Mouse (Mus musculus): Measurements from ENCODE around the gene Nasp. TPM values are rescaled to one million over a fixed set of nuclear protein-coding genes. Genes with fewer than 3 reads are reported as not detected.
A peak's percentile ranks its signal among the peaks of the same experiment; 100 is the strongest.
"Not testable (repeated sequence)": the region's sequence is repeated elsewhere in the genome, so short reads cannot be mapped to it uniquely, and the experiment has no call there.

Gene Nasp
- polyA plus RNA-seq, 1 experiment from 2014 or later = 256 TPM

DNA sequence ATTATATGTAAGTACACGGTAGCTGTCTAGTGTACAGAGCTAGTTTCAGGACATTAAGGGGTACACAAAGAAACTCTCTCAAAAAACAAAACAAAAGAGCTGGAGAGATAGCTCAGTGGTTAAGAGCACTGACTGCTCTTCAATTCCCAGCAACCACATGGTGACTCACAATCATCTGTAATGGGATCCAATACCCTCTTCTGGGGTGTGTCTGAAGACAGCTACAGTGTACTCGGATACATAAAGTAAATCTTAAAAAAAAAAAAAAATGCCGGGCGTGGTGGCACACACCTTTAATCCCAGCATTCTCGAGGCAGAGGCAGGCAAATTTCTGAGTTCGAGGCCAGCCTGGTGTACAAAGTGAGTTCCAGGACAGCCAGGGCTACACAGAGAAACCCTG lies 32.2 kb upstream of the Nasp start:
- not testable (repeated sequence) for H3K4me2 ChIP-seq (ENCODE audit: low read depth); H3K36me3 ChIP-seq (ENCODE audit: control insufficient read depth, insufficient read depth, low read length); H3K9me3 ChIP-seq (ENCODE audit: control insufficient read depth, low read length); ATAC-seq (ENCODE audit: insufficient read depth, low FRiP score, low TSS enrichment); H3K27ac ChIP-seq (ENCODE audit: low read depth, low read length); H3K4me3 ChIP-seq (ENCODE audit: low read depth, low read length); DNase-seq (ENCODE audit: low spot score); H3K27me3 ChIP-seq (ENCODE audit: control insufficient read depth, insufficient read depth, low read length); H3K4me1 ChIP-seq (ENCODE audit: control insufficient read depth, insufficient read depth, low read length); H3K9ac ChIP-seq (ENCODE audit: low read length)
- 90% methylated on average over 6 of the region's 6 CpGs for WGBS

DNA sequence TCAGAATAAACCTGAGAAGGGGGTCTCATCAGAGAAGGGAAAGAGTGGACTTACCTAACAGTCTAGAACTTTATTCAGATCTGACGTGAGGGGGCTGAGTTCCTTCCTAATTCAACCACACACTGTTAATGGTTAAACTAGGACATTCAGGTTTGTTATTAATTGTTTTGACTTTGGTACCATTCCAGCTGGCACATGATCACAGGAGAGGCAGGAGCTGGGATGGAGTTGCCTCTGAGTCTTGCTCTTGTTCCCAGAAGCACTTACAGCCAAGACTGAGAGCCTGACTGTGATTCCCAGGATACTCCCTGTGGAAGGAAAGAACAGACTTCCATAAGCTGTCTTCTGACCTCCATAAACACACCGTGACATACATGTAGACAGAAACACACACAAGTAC lies 31.7 kb upstream of the Nasp start:
- H3K9ac ChIP-seq (ENCODE audit: low read length) = no peak overlapping the region
- ATAC-seq (ENCODE audit: insufficient read depth, low FRiP score, low TSS enrichment) = no peak
- no peak overlapping the region for H3K27ac ChIP-seq (ENCODE audit: low read depth, low read length)
- no peaks in the 10 kb centered on the region for H3K4me1 ChIP-seq (ENCODE audit: control insufficient read depth, insufficient read depth, low read length)
- H3K4me3 ChIP-seq (ENCODE audit: low read depth, low read length) = no peak overlapping the region
- no peak for DNase-seq (ENCODE audit: low spot score)
- 79% methylated on average over 2 of the region's 2 CpGs for WGBS
- no peaks in the 10 kb centered on the region for H3K36me3 ChIP-seq (ENCODE audit: control insufficient read depth, insufficient read depth, low read length)
- no peaks in the 10 kb centered on the region for H3K27me3 ChIP-seq (ENCODE audit: control insufficient read depth, insufficient read depth, low read length)
- H3K9me3 ChIP-seq (ENCODE audit: control insufficient read depth, low read length) = no peaks in the 10 kb centered on the region
- H3K4me2 ChIP-seq (ENCODE audit: low read depth) = no peak overlapping the region

DNA sequence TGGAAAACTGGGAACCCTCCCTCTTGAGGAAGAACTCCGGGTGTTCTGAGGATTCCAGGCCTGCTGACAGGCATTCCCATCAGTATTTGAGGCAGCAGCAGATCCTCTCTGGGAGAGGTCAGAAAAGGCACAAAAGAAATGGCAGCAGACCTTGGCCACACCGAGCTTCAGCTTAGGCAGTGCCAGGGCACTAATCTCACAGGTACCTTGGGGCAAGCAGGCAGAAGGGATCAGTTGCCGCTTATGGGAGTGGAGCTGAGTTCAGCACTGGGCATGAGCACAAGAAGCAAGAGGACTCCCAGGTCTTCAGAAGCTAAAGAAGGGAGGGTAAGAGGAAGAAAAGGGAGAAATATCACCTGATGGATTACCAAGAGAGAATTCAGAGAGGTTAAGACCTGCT lies 30.2 kb upstream of the Nasp start:
- Histone ChIP-seq H3K9ac (ENCODE audit: low read length) (no peak overlapping the region), H3K27me3 (ENCODE audit: control insufficient read depth, insufficient read depth, low read length) (no peaks in the 10 kb centered on the region), H3K4me2 (ENCODE audit: low read depth) (no peak overlapping the region), H3K9me3 (ENCODE audit: control insufficient read depth, low read length) (no peaks in the 10 kb centered on the region), H3K4me3 (ENCODE audit: low read depth, low read length) (no peak overlapping the region), H3K4me1 (ENCODE audit: control insufficient read depth, insufficient read depth, low read length) (no peaks in the 10 kb centered on the region), H3K27ac (ENCODE audit: low read depth, low read length) (no peak overlapping the region), H3K36me3 (ENCODE audit: control insufficient read depth, insufficient read depth, low read length) (no peaks in the 10 kb centered on the region)
- ATAC-seq (ENCODE audit: insufficient read depth, low FRiP score, low TSS enrichment) (no peak), DNase-seq (ENCODE audit: low spot score) (no peak)
- WGBS = 46% methylated on average over 3 of the region's 3 CpGs

DNA sequence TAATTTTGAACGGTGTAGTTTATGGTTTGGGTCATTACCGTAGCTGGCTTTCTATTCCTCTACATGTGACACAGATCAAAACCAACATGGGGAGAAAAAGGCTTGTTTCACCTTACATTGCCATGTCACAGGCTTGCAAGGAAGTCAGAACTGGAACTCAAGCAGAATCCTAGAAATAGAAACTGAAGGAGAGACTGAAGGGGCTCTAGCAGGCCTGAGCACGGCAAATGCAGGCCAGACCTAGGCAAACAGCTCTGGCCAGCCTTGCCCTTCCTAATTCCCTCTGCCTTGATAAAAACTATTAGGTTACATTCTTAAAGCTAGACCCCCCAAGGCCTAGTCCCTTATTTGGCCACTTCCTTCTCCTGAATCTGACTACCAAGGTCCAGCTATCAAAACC lies 27.9 kb upstream of the Nasp start:
- Histone ChIP-seq H3K9me3 (ENCODE audit: control insufficient read depth, low read length) (no peaks in the 10 kb centered on the region), H3K4me3 (ENCODE audit: low read depth, low read length) (no peak overlapping the region), H3K27me3 (ENCODE audit: control insufficient read depth, insufficient read depth, low read length) (no peaks in the 10 kb centered on the region), H3K4me2 (ENCODE audit: low read depth) (no peak overlapping the region), H3K9ac (ENCODE audit: low read length) (no peak overlapping the region), H3K27ac (ENCODE audit: low read depth, low read length) (no peak overlapping the region), H3K4me1 (ENCODE audit: control insufficient read depth, insufficient read depth, low read length) (no peaks in the 10 kb centered on the region), H3K36me3 (ENCODE audit: control insufficient read depth, insufficient read depth, low read length) (no peaks in the 10 kb centered on the region)
- 72% methylated on average over 3 of the region's 3 CpGs for WGBS
- DNase-seq (ENCODE audit: low spot score) = no peak
- no peak for ATAC-seq (ENCODE audit: insufficient read depth, low FRiP score, low TSS enrichment)

- WGBS = 70% methylated on average over 2 of the region's 2 CpGs
- no peak overlapping the region for H3K4me2 ChIP-seq (ENCODE audit: low read depth)
- no peak overlapping the region for H3K9ac ChIP-seq (ENCODE audit: low read length)
Observed at GRCm38 (mm10) chr4:116655100-116655499, 27.4 kb upstream of the Nasp start.

GRCm38 (mm10) chr4:116653228-116653627 lies 25.5 kb upstream of the Nasp start:
- Histone ChIP-seq H3K4me3 (ENCODE audit: low read depth, low read length) (no peak overlapping the region), H3K27ac (ENCODE audit: low read depth, low read length) (no peak overlapping the region), H3K9ac (ENCODE audit: low read length) (no peak overlapping the region), H3K9me3 (ENCODE audit: control insufficient read depth, low read length) (no peaks in the 10 kb centered on the region), H3K36me3 (ENCODE audit: control insufficient read depth, insufficient read depth, low read length) (no peaks in the 10 kb centered on the region), H3K4me1 (ENCODE audit: control insufficient read depth, insufficient read depth, low read length) (0 out of 2 replicates have a peak, but pooled peaks cover 6% of the 10 kb centered on the region), H3K27me3 (ENCODE audit: control insufficient read depth, insufficient read depth, low read length) (no peaks in the 10 kb centered on the region), H3K4me2 (ENCODE audit: low read depth) (no peak overlapping the region)
- WGBS = 90% methylated on average over 6 of the region's 6 CpGs
- ATAC-seq (ENCODE audit: insufficient read depth, low FRiP score, low TSS enrichment) = no peak
- no peak for DNase-seq (ENCODE audit: low spot score)

More at GRCm38 (mm10) chr4:116655100-116655499, 27.4 kb upstream of the Nasp start:
- H3K4me1 ChIP-seq (ENCODE audit: control insufficient read depth, insufficient read depth, low read length) = 0 out of 2 replicates have a peak, but pooled peaks cover 2% of the 10 kb centered on the region
- H3K27ac ChIP-seq (ENCODE audit: low read depth, low read length) = no peak overlapping the region
- no peaks in the 10 kb centered on the region for H3K36me3 ChIP-seq (ENCODE audit: control insufficient read depth, insufficient read depth, low read length)
- ATAC-seq (ENCODE audit: insufficient read depth, low FRiP score, low TSS enrichment) = no peak
- DNase-seq (ENCODE audit: low spot score) = no peak
- no peaks in the 10 kb centered on the region for H3K9me3 ChIP-seq (ENCODE audit: control insufficient read depth, low read length)
- H3K27me3 ChIP-seq (ENCODE audit: control insufficient read depth, insufficient read depth, low read length) = no peaks in the 10 kb centered on the region
- H3K4me3 ChIP-seq (ENCODE audit: low read depth, low read length) = no peak overlapping the region

DNA sequence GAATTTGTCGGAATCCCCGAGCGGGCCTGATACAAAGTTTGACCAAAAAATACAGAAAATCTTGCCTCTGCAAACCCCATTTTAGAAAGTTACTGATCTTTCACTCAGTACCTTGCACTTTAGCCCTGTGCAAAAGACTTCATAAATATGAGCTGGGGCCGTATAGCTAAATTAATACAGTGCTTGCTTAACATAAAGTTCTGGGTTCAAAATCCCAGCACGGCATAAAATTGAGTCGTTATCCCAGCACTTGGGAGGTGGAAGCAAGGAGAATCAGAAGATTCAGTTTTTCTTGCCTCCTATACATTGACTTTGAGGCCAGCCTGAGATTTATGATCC lies 24.0 kb upstream of the Nasp start:
- no peaks in the 10 kb centered on the region for H3K27me3 ChIP-seq (ENCODE audit: control insufficient read depth, insufficient read depth, low read length)
- ATAC-seq (ENCODE audit: insufficient read depth, low FRiP score, low TSS enrichment) (peak; percentile 40; the same call in 1 of the 2 replicates), DNase-seq (ENCODE audit: low spot score) (no peak)
- no peaks in the 10 kb centered on the region for H3K9me3 ChIP-seq (ENCODE audit: control insufficient read depth, low read length)
- 14% methylated on average over 6 of the region's 6 CpGs for WGBS
- no peaks in the 10 kb centered on the region for H3K36me3 ChIP-seq (ENCODE audit: control insufficient read depth, insufficient read depth, low read length)
- H3K4me3 ChIP-seq (ENCODE audit: low read depth, low read length) = peak overlapping the region; percentile 94
- H3K9ac ChIP-seq (ENCODE audit: low read length) = peak overlapping the region; percentile 96
- H3K4me1 ChIP-seq (ENCODE audit: control insufficient read depth, insufficient read depth, low read length) = peaks cover 13% of the 10 kb centered on the region
- peak overlapping the region; percentile 88 for H3K4me2 ChIP-seq (ENCODE audit: low read depth)
- no peak overlapping the region for H3K27ac ChIP-seq (ENCODE audit: low read depth, low read length)

- H3K27ac ChIP-seq (ENCODE audit: low read depth, low read length) = peak within 1 kb of the TSS; percentile 77
Observed at GRCm38 (mm10) chr4:116650924-116651796, 23.4 kb upstream of the Nasp start, which contains the start of gene Akr1a1. TSS of gene Akr1a1 (minus strand) at chr4:116651680.

GRCm38 (mm10) chr4:116650365-116650764 lies 22.6 kb upstream of the Nasp start:
- Histone ChIP-seq H3K27ac (ENCODE audit: low read depth, low read length) (no peak overlapping the region), H3K4me2 (ENCODE audit: low read depth) (peak overlapping the region; percentile 88), H3K27me3 (ENCODE audit: control insufficient read depth, insufficient read depth, low read length) (no peaks in the 10 kb centered on the region), H3K9ac (ENCODE audit: low read length) (peak overlapping the region; percentile 96), H3K4me3 (ENCODE audit: low read depth, low read length) (peak overlapping the region; percentile 94), H3K36me3 (ENCODE audit: control insufficient read depth, insufficient read depth, low read length) (no peaks in the 10 kb centered on the region), H3K4me1 (ENCODE audit: control insufficient read depth, insufficient read depth, low read length) (peaks cover 13% of the 10 kb centered on the region), H3K9me3 (ENCODE audit: control insufficient read depth, low read length) (no peaks in the 10 kb centered on the region)
- ATAC-seq (ENCODE audit: insufficient read depth, low FRiP score, low TSS enrichment) (no peak), DNase-seq (ENCODE audit: low spot score) (no peak)
- WGBS = 50% methylated on average over 5 of the region's 5 CpGs

More at GRCm38 (mm10) chr4:116650924-116651796, 23.4 kb upstream of the Nasp start, which contains the start of gene Akr1a1:
- H3K9me3 ChIP-seq (ENCODE audit: control insufficient read depth, low read length) = no peaks in the 10 kb centered on the region
- WGBS = under 1% methylated on average over 39 of the region's 39 CpGs
- H3K27me3 ChIP-seq (ENCODE audit: control insufficient read depth, insufficient read depth, low read length) = no peaks in the 10 kb centered on the region
- ATAC-seq (ENCODE audit: insufficient read depth, low FRiP score, low TSS enrichment) = peak; percentile 98
- peaks cover 13% of the 10 kb centered on the region for H3K4me1 ChIP-seq (ENCODE audit: control insufficient read depth, insufficient read depth, low read length)
- H3K4me3 ChIP-seq (ENCODE audit: low read depth, low read length) = peak within 1 kb of the TSS; percentile 94
- peak; percentile 95 for DNase-seq (ENCODE audit: low spot score)
- no peaks in the 10 kb centered on the region for H3K36me3 ChIP-seq (ENCODE audit: control insufficient read depth, insufficient read depth, low read length)
- H3K4me2 ChIP-seq (ENCODE audit: low read depth) = peak within 1 kb of the TSS; percentile 88
- H3K9ac ChIP-seq (ENCODE audit: low read length) = peak within 1 kb of the TSS; percentile 96
